Mouse (Mus musculus): ENCODE results near the gene Tmc7.

Gene Tmc7

DNA sequence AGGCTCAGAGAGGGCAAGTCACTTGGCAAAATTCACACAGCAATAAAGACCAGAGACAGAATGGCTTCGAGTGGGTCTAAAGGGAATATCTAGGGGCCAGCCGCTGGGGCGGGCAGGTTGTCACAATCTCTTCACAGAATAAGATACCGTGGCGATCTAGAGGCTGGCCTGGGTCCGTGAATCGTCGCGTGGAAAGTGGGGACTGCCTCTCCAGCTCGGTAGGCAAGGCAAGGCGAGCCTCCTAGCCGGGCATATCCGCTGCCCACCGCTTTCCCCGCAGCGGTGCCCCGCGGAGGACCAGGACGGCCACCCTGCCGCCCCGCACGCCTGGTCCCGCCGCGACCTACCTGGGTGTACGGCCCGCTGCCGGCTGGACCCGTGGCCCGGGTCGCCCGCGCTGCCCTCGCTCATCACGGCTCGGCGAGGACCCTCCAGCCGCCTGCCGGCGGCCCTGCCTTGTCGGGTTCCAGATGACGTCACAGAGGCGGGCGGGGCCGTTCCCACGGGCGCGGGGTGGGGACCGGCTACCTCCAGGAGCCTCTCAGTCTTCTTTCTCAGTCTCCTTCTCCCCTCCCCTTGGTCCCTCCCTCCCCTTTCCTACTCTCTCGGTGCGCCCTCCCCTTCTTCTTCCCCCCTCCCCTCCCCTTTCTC is at the start of gene Tmc7:
TSS of gene Tmc7 (minus strand) at position 480 of the 651 bp plus-strand sequence.
- DNase-seq, result peak; percentile 93 to 94

DNA sequence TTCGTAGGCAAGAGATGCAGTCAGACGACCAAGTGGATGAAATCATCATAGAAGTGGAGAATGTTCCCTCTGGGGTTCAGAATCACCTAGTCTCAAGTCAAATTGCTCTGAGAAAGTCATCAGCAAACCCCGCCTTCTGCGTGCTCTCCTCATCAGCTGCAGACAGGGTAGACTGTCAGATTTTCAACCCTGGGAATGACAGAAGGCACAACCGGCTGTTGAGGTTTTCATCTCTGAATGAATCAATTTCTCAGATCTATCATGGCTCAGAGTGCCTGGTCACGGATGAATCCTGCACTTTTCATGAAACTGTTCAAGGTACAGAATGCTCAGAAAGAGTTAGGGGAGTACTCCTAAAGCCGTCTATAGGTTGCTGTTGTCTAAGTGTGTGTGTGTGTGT is 49.4 kb upstream of the Tmc7 start:
- DNase-seq, result no peak

GRCm38 (mm10) chr7:118633094-118633493 is 48.6 kb upstream of the Tmc7 start:
- no peak for DNase-seq

GRCm38 (mm10) chr7:118627550-118628298 is 43.2 kb upstream of the Tmc7 start:
- DNase-seq, result no peak

- DNase-seq, result no peak
Measured at GRCm38 (mm10) chr7:118621094-118621493, 36.6 kb upstream of the Tmc7 start.

- DNase-seq, result no peak
Measured at GRCm38 (mm10) chr7:118620243-118620906, 35.8 kb upstream of the Tmc7 start.

GRCm38 (mm10) chr7:118618104-118618503 is 33.6 kb upstream of the Tmc7 start:
- no peak for DNase-seq

DNA sequence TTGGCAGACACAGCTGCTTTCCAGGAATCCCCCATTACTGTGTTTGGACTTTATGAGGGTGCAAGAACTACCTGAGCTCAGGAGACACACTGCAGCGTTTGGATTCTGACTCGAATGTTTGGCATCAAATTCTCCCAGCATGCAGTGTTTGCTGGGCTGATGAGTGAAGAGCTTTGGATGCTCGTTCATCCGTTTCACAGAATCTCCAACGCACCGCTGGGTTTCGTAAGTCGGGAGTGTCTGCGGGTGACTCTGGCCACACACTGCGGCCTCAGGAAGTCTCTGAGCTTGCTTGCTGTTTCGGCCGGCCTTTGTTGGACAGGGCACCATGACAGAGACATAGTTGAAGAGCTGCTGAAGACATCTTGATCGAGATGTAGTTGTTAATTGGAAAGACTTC is 29.5 kb upstream of the Tmc7 start:
- peak in 1 of 2 experiments; percentile 13 for DNase-seq

GRCm38 (mm10) chr7:118611933-118612332 is 27.4 kb upstream of the Tmc7 start:
- DNase-seq, result peak; percentile 42 to 50

DNA sequence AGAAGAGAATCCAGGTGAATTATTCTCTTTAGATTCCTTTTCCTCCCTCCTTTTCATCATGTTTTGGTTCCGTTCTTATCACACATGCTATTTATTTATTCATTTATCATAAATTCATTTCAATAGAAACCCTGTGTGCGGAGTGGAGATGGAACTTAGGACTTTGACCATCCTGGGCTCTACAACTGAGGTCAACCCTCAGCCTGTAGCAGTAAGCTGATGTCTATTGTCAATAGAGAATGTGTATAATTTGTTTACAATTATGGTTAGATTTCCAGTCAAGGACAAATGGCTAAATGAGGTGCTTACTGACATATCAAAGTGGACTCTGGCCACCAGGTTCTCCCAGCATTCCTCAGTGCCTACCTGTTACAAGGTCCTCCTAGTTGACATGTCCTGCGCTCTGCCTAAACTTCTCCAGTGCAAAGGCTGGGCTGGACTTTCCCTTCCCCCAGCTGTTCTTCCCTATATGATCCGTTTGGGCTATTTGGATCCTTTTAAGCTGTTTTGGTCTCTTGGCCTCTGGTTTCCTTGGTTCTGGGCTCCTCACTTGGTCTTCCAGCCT is 26.7 kb upstream of the Tmc7 start:
- DNase-seq, result no peak

- DNase-seq, result no peak
Measured at GRCm38 (mm10) chr7:118610721-118611120, 26.2 kb upstream of the Tmc7 start.

- no peak for DNase-seq
Measured at GRCm38 (mm10) chr7:118609815-118610214, 25.3 kb upstream of the Tmc7 start.

DNA sequence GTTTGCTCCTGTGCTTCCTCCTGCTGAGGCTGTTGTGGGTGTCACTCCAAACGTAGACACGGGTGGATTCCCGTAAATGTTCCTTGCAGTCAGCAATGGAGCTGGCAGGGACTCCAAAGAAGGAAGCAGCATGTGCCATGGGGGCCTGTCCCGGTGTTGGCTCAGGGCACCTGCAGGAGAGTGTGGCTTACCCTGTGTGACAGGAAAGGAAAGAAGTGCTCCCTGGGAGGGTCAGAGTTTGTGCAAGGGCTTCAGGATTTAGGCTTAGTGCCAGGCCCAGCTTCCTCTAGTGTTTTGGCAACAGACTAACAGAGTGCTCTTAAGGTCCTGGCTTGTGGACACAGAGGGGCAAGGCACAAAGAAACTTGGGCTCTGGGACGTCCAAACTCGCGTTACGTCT is 20.3 kb upstream of the Tmc7 start:
- DNase-seq, result no peak

DNA sequence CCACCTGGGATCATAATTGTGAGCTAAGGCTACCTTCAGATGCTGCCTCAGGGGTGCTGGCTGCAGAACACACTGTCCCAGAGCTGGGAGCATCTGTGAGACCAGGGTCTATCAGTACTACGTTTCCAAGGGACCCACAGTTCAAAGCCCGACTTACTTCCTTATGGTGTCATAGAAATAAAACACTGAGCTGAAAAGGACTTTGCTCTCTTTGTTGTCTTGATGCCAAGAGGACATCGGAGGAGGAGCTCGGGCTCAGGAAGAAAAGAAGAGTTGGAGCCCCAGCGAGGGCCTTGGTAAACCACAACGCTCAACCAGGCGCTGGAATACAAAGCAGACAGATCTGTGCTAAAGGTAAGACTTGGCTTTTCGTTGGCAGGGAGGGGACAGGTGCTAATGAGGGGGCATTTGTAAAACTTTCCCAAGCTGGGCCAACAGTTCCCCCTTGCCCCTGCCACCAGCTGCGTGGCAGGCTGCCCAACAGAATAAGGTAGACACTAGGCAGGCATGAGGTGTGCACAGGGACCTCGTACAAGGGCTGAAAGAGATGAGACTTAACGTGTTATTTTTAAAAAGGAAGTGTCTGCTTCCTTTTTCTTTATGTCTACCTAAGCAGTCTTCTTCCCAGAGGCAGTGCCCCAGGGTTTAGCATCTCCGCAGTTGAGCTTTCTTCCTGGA is 15.6 kb upstream of the Tmc7 start:
- DNase-seq, result no peak

DNA sequence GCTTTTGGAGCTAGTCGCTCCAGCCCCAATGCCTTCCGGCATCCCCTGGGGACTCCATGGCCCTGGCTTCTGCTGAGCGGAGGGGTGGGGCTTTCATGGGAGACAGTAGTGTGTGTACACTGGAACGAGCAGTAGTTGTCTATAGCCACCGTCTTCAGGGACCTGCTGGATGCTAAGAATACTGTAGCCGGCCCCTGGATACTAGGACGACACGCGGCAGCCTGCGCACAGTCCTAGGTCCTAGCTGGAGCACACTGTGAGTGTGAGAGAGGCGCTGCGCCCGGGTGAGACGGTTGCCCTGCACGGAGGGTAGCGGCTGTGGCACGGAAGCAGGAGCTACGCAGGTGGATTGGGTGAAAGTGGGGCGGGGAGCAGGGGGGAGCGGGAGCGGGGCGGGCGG is 12.7 kb upstream of the Tmc7 start, which contains the start of gene Tmc5:
TSS of gene Tmc5 (plus strand) at position 97 of the 400 bp plus-strand sequence.
- no peak for DNase-seq

DNA sequence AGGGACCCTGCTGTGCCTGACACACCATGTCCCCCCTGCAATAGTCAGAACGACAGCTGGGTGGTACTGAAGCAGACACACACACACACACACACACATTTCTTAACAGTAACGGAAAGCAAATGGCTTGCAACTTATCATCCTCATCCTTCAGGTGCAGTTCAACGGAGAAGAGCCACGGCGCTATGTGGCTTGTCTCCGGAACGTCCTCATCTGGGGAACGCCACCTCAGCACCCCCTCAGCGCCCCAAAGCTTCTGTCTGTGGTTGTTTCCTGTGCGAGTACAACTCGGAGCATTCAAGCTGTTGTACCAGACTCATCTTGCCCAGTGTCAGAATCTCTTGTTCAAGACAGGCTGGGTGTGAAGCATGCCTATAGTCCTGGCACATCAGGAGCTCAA is 11.7 kb upstream of the Tmc7 start:
- no peak for DNase-seq

DNA sequence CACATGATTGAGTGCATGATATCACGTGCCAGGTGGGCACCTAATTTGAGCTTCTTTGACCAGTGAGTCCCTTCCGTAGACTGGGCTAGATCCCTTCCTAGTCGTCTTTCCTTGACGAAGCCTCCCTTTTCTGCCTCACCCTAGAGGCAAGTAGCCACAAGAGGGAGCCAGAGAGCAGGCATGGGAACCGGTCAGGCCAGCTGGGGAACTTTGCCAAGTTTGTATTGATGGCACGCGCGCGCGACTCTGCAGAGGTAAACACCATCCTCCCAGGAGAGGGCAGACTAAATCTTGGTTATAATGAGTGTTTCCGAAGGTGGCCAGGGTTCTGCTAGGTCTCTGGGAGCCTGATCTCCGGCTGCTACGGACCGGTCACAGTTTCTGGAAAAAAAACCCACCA is 10.7 kb upstream of the Tmc7 start:
- DNase-seq, result peak; percentile 99 to 100

GRCm38 (mm10) chr7:118594611-118595010 is 10.1 kb upstream of the Tmc7 start:
- DNase-seq, result no peak

GRCm38 (mm10) chr7:118593567-118594407 is 9.3 kb upstream of the Tmc7 start:
- DNase-seq, result peak; percentile 60 to 73

GRCm38 (mm10) chr7:118592146-118592545 is 7.6 kb upstream of the Tmc7 start:
- DNase-seq, result peak; percentile 53 to 54

DNA sequence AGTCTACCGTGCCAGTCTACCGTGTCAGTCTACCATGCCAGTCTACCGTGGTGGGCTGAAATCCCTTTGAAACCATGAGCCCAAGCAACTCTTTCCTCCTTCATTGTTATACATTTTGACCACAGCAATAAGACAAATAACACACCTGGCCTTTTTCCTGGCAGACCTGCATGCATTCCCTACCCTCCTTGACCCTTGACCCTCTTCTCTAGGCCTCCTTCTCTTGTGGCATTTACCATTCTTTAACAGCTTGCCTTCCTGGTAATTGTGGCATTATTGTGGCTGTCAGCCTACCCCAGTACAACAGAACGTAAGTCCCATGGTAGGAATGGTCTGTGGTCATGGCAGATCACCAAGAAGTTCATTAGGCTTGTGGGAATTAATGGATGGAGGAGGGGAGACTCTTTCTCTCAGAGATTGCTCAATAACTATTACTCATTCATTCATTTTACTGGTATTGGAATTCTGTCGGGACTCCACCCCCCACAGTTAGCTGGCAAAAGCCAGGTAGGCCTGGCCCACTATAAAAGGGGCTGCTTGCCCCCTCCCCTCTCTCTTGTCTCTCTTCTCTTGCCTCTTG is 6.3 kb upstream of the Tmc7 start:
- DNase-seq, result no peak

- peak; percentile 86 to 87 for DNase-seq
Measured at GRCm38 (mm10) chr7:118585856-118586255, 1.3 kb upstream of the Tmc7 start.
